Mouse (Mus musculus): ENCODE data around the gene Zscan2. TPM values are rescaled to one million over a fixed set of nuclear protein-coding genes. Genes with fewer than 3 reads are reported as not detected.

The Zscan2 gene
- total RNA-seq, 2 experiments from 2014 or later = 5.5 to 5.6 TPM

GRCm38 (mm10) chr7:80843176-80843575, 17.5 kb upstream of the Zscan2 start:
- ATAC-seq (replicated peaks; ENCODE audit: poor library complexity, severe bottlenecking) = no peak

- ATAC-seq (replicated peaks; ENCODE audit: poor library complexity, severe bottlenecking) = no peak
These were observed 16.6 kb upstream of the Zscan2 start for GRCm38 (mm10) chr7:80843910-80844640.

GRCm38 (mm10) chr7:80844691-80845090, 16.0 kb upstream of the Zscan2 start:
- ATAC-seq (replicated peaks; ENCODE audit: poor library complexity, severe bottlenecking) = no peak

GRCm38 (mm10) chr7:80845621-80846279, 15.0 kb upstream of the Zscan2 start:
- ATAC-seq (replicated peaks; ENCODE audit: poor library complexity, severe bottlenecking) = peak; percentile 62

GRCm38 (mm10) chr7:80846280-80846678, 14.4 kb upstream of the Zscan2 start:
- ATAC-seq (replicated peaks; ENCODE audit: poor library complexity, severe bottlenecking) = no peak

- no peak for ATAC-seq (replicated peaks; ENCODE audit: poor library complexity, severe bottlenecking)
These were observed 14.0 kb upstream of the Zscan2 start for GRCm38 (mm10) chr7:80846709-80847108.

GRCm38 (mm10) chr7:80849267-80849666, 11.5 kb upstream of the Zscan2 start:
- ATAC-seq (replicated peaks; ENCODE audit: poor library complexity, severe bottlenecking) = no peak

DNA sequence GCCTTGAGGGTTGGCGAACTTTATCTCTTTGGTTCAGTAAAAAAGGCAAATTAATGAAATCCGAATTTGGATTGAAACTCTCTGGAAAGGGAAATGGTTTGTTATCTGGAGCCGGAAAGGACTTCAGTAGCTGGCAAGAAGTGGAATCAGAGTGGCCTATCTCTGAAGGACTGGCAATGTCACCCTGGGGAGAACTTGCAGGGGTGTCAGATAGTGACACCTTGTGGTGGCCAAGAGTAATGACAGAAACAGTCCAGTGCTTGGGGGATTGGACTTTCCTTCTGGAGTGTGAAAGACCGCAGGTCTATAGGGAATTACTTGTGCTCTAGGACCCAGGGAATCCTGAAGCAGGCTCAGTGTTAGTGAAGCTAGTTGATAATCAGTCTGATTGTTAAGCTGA, 11.0 kb upstream of the Zscan2 start:
- peak; percentile 90 for ATAC-seq (replicated peaks; ENCODE audit: poor library complexity, severe bottlenecking)

DNA sequence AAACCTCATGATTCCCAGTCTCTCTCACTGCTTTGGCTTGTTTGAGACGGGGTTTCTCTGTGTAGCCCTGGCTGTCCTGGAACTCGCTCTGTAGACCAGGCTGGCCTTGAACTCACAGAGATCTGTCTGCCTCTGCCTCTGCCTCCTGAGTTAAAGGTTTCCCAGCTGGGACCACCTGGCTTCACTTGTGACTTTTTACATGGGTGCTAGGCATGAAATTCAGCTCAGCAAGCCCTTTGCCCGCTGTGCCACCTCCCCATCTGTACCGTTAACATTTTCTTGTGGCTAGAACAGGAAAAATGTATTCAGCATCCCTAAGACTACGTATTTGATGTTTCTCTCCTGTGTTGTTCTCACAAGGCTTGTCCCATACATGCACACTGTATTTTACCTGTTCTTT, 10.2 kb upstream of the Zscan2 start:
- ATAC-seq (replicated peaks; ENCODE audit: poor library complexity, severe bottlenecking) = no peak

GRCm38 (mm10) chr7:80853218-80853617, 7.5 kb upstream of the Zscan2 start:
- ATAC-seq (replicated peaks; ENCODE audit: poor library complexity, severe bottlenecking) = no peak

DNA sequence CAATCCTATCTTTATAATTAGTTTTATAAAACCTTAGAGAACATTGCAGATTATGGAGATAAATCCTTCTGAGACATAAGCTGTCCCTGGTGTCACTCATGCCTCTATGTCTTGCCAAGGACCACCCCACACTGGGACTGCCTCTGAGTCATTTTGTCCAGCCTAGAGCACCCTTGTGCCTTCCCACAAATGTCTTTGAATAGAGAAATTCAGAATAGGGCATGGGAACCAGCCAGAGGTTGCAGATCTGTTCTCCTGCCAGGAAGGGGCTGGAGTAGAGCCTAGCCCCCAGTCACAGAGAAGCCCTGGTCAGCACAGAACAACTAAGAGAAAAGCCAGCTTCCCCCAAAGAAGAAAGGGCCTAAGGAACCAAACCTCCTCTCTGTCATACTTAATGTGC, 5.4 kb upstream of the Zscan2 start:
- ATAC-seq (replicated peaks; ENCODE audit: poor library complexity, severe bottlenecking) = no peak

DNA sequence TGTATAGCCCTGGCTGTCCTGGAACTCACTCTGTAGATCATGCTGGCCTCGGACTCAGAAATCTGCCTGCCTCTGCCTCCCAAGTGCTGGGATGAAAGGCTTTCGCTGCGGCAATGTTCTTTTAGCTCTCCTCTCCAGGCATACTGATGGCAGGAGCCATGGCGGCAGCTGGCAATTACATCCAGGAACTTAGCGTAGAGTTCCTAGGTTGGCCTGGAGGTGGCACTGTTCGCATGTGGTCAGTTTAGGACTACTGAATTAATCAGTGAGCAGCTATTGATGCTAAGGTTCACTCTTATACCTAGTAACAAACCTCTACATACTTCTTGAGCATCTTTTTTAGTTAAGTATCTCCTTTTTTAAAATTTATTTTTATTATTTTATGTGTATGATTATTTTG, 3.5 kb upstream of the Zscan2 start:
- ATAC-seq (replicated peaks; ENCODE audit: poor library complexity, severe bottlenecking) = peak; percentile 61

DNA sequence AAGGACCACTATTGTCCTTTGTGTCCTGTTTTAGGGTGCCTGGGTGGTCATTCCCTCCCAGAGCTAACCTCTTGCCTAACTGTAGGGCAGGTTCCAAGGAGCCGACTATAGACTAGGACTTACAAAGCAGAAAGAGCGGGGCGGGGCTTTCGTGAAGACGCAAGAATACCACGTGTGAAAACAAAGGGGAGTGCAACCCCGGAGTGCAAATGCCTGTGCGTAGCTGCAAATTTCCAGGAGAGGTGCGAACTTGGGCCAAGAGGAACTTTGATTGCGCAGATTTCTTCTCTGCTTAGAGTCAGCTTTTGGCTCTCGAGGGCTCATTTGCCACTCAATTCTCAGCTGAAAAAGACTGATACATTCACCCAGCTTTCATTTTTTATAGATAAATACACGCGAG, 493 bp upstream of the Zscan2 start:
- peak; percentile 40 for ATAC-seq (replicated peaks; ENCODE audit: poor library complexity, severe bottlenecking)

GRCm38 (mm10) chr7:80862475-80862874, 1.8 kb downstream of the Zscan2 start:
- ATAC-seq (replicated peaks; ENCODE audit: poor library complexity, severe bottlenecking) = peak; percentile 50

DNA sequence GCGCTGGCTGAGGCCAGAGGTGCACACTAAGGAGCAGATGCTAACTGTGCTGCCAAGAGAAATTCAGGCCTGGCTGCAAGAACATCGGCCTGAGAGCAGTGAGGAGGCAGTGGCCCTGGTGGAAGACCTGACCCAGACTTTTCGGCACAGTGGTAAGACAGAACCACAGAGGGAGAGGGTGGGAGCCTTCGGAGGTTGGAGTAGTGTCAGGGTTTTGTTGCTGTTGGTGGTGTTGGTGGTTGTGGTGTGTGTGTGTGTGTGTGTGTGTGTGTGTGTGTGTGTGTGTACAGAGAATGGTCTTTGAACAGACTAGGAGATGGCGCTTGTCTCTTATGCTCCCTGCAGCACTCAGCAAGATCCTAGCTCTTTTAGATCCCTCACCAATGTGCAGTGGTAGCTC, 2.8 kb downstream of the Zscan2 start:
- ATAC-seq (replicated peaks; ENCODE audit: poor library complexity, severe bottlenecking) = no peak

DNA sequence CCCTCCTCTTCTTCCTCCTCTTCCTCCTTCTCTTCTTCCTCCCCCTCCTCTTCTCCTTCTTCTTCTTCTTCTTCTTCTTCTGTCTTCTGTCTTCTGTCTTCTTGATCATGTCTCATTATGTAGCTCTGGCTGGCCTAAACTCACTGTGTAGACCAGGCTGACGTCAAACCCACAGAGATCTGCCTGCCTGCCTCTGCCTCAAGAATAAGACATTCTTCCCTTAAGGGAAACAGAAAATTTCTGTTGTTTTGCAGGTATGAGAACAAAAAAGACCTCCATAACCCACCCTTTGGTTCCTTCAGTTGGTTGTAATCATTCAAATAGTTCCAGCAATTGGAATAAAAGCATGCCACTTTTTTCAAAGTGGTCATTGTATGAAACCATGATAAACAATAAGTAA, 3.4 kb downstream of the Zscan2 start:
- no peak for ATAC-seq (replicated peaks; ENCODE audit: poor library complexity, severe bottlenecking)

GRCm38 (mm10) chr7:80864831-80865230, 4.1 kb downstream of the Zscan2 start:
- ATAC-seq (replicated peaks; ENCODE audit: poor library complexity, severe bottlenecking) = peak; percentile 64

- ATAC-seq (replicated peaks; ENCODE audit: poor library complexity, severe bottlenecking) = no peak
These were observed 4.8 kb downstream of the Zscan2 start for GRCm38 (mm10) chr7:80865521-80865920.

- no peak for ATAC-seq (replicated peaks; ENCODE audit: poor library complexity, severe bottlenecking)
These were observed 5.9 kb downstream of the Zscan2 start for GRCm38 (mm10) chr7:80866514-80867147.

GRCm38 (mm10) chr7:80868686-80869085, 8.0 kb downstream of the Zscan2 start:
- no peak for ATAC-seq (replicated peaks; ENCODE audit: poor library complexity, severe bottlenecking)

- peak; percentile 78 for ATAC-seq (replicated peaks; ENCODE audit: poor library complexity, severe bottlenecking)
These were observed 12.3 kb downstream of the Zscan2 start for GRCm38 (mm10) chr7:80873038-80873437.

DNA sequence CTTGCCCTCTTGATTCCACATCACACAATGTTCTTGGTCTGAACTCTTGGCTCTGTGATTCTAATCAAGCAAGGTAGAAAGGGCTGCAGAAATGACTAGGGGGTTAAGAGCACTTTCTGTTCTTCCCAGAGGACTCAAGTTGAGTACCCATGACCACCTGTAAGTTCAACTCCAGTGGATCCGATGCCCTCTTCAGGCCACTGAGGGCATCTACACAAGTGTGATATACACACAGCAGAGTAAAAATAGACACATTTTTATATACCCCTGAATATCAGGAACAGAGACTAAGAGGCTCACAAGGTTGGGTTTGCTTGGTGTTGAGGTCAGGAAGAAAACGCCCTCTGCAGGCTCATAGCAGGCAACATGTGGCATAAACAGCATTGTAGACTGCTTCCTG, 12.9 kb downstream of the Zscan2 start:
- ATAC-seq (replicated peaks; ENCODE audit: poor library complexity, severe bottlenecking) = no peak

All from granulocyte monocyte progenitor cell, adult 5-6 weeks (primary cell).